Mouse (Mus musculus): ENCODE data around the gene Ubr1.

- TF ChIP-seq CTCF (IDR thresholded peaks at IDR 0.05; ENCODE audit: control insufficient read depth, insufficient read depth, low read length) (no peak), POLR2A (IDR thresholded peaks at IDR 0.05; ENCODE audit: borderline replicate concordance, control insufficient read depth, low read depth, low read length) (no peak)
Measured at GRCm38 (mm10) chr2:120952176-120952938, 18.2 kb downstream of the Ubr1 start.

Data from bone marrow, adult 2 months (tissue).